In the genomic region with DNA sequence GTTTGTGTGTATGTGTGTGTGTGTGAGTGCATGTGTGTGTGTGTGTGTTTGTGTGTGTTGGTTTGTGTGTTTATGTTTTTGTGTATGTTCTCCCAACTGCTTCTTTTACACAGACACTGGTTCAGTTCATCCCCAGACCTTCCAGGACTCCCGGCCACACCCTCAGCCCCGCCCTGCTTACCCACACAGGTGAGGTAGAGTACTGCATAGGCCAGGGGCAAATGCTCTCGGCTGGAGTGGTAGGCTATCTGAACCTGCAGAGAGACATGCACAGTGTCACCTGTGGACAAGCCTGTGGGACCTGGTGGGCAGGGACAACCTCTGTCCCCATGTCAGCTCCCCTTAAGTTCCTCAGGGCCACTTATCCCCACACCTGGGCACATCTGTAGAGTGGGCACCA, we compare ENCODE assay signal across 37 mouse cellular contexts. TPM values are rescaled to one million over a fixed set of nuclear protein-coding genes. Genes with fewer than 3 reads are reported as not detected.
"Had no signal": no experiment of that assay in that cellular context is flagged by ENCODE, and none has a peak within 500 bp of the region (broad histone marks: within the 10 kb centered on the region; RNA-seq: fewer than 3 reads in every experiment).

No protein-coding gene starts in this region.

- ATAC-seq: forebrain, embryonic 13.5 days; forebrain, embryonic 14.5 days; forebrain, embryonic 15.5 days; forebrain, embryonic 16.5 days; forebrain, postnatal 0 days had no signal

- H3K4me1 ChIP-seq: embryonic facial prominence, embryonic 10.5 days; embryonic facial prominence, embryonic 12.5 days; embryonic facial prominence, embryonic 13.5 days; embryonic facial prominence, embryonic 15.5 days; forebrain, embryonic 10.5 days; forebrain, embryonic 12.5 days; forebrain, embryonic 13.5 days; forebrain, embryonic 15.5 days had no signal

- H3K4me2 ChIP-seq: embryonic facial prominence, embryonic 12.5 days; embryonic facial prominence, embryonic 13.5 days; embryonic facial prominence, embryonic 15.5 days; forebrain, embryonic 12.5 days; forebrain, embryonic 13.5 days; forebrain, embryonic 15.5 days had no signal

- H3K9ac ChIP-seq: embryonic facial prominence, embryonic 12.5 days; embryonic facial prominence, embryonic 13.5 days; embryonic facial prominence, embryonic 15.5 days; forebrain, embryonic 12.5 days; forebrain, embryonic 13.5 days; forebrain, embryonic 15.5 days; forebrain, postnatal 0 days had no signal

- H3K27ac ChIP-seq: embryonic facial prominence, embryonic 10.5 days; embryonic facial prominence, embryonic 12.5 days; embryonic facial prominence, embryonic 13.5 days; embryonic facial prominence, embryonic 15.5 days; forebrain, embryonic 10.5 days; forebrain, embryonic 12.5 days; forebrain, embryonic 13.5 days; forebrain, embryonic 15.5 days; gastrocnemius, adult 2 months had no signal

- H3K27me3 ChIP-seq: embryonic facial prominence, embryonic 13.5 days; embryonic facial prominence, embryonic 15.5 days; forebrain, embryonic 15.5 days had no signal

- DNase-seq: cerebellum, adult 18-20 months; cerebellum, adult 2 months; cerebellum, adult 8-10 months; cerebellum, adult 9-10 months; cerebellum, adult 9-11 months; cerebellum, postnatal 10 days; cerebellum, postnatal 14 days; cerebellum, postnatal 25 days; cerebellum, postnatal 36 days; embryo, embryonic 11 days; forebrain, postnatal 0 days; gastrocnemius, adult 2 months; gastrocnemius, postnatal 10 days; gastrocnemius, postnatal 14 days; gastrocnemius, postnatal 25 days; gastrocnemius, postnatal 36 days; heart, adult 11 months had no signal

- H3K36me3 ChIP-seq: embryonic facial prominence, embryonic 10.5 days; embryonic facial prominence, embryonic 12.5 days; embryonic facial prominence, embryonic 13.5 days; embryonic facial prominence, embryonic 15.5 days; forebrain, embryonic 10.5 days; forebrain, embryonic 12.5 days; forebrain, embryonic 15.5 days had no signal

- H3K9me3 ChIP-seq: embryonic facial prominence, embryonic 10.5 days; embryonic facial prominence, embryonic 12.5 days; embryonic facial prominence, embryonic 13.5 days; embryonic facial prominence, embryonic 15.5 days; forebrain, embryonic 10.5 days; forebrain, embryonic 12.5 days; forebrain, embryonic 13.5 days; forebrain, embryonic 15.5 days had no signal

- H3K4me3 ChIP-seq: embryonic facial prominence, embryonic 10.5 days; embryonic facial prominence, embryonic 12.5 days; embryonic facial prominence, embryonic 13.5 days; embryonic facial prominence, embryonic 15.5 days; erythroblast, embryonic 14.5 days; forebrain, embryonic 10.5 days; forebrain, embryonic 12.5 days; forebrain, embryonic 13.5 days; forebrain, embryonic 15.5 days; gastrocnemius, adult 2 months had no signal

RNA-seq across cellular contexts. Expression of a gene that starts 9.1 kb away (rescaled TPM):
- total RNA-seq: forebrain, postnatal 0 days had no signal
- polyA plus RNA-seq: cerebellum, adult 2 months; cortical plate, adult 2 months; embryonic facial prominence, embryonic 11.5 days; erythroblast, embryonic 14.5 days; forebrain, embryonic 11.5 days; forebrain, embryonic 12.5 days; forebrain, embryonic 13.5 days; forebrain, embryonic 14.5 days; forebrain, embryonic 15.5 days; forebrain, embryonic 16.5 days had no signal

RNA-seq across cellular contexts. Expression of a gene that starts 27.3 kb away (rescaled TPM):
- total RNA-seq: forebrain, postnatal 0 days; gastrocnemius, adult 2 months; gastrocnemius, adult 8-10 months had no signal
- polyA plus RNA-seq: embryonic facial prominence, embryonic 12.5 days; embryonic facial prominence, embryonic 13.5 days; erythroblast, embryonic 14.5 days; forebrain, embryonic 14.5 days had no signal

RNA-seq across cellular contexts. Expression of a gene that starts 44.2 kb away (rescaled TPM):
- total RNA-seq: common myeloid progenitor, adult 5-6 weeks; gastrocnemius, postnatal 4 days; granulocyte monocyte progenitor cell, adult 5-6 weeks had no signal
- polyA plus RNA-seq: erythroblast, embryonic 14.5 days; forebrain, embryonic 11.5 days; forebrain, embryonic 13.5 days; forebrain, embryonic 14.5 days; forebrain, embryonic 15.5 days; forebrain, embryonic 16.5 days had no signal

RNA-seq across cellular contexts. Expression of a gene that starts 58.9 kb away (rescaled TPM):
- total RNA-seq: common myeloid progenitor, adult 5-6 weeks; forebrain, postnatal 0 days; gastrocnemius, adult 18-20 months; gastrocnemius, adult 2 months; gastrocnemius, adult 8-10 months; gastrocnemius, postnatal 10 days; gastrocnemius, postnatal 14 days; gastrocnemius, postnatal 25 days; gastrocnemius, postnatal 36 days; granulocyte monocyte progenitor cell, adult 5-6 weeks had no signal
- polyA plus RNA-seq: cerebellum, adult 2 months; embryonic facial prominence, embryonic 10.5 days; embryonic facial prominence, embryonic 11.5 days; embryonic facial prominence, embryonic 12.5 days; embryonic facial prominence, embryonic 13.5 days; embryonic facial prominence, embryonic 14.5 days; embryonic facial prominence, embryonic 15.5 days; erythroblast, embryonic 14.5 days; forebrain, embryonic 10.5 days; forebrain, embryonic 12.5 days; forebrain, embryonic 13.5 days; forebrain, embryonic 14.5 days; forebrain, embryonic 16.5 days had no signal
